Mouse (Mus musculus) embryonic facial prominence, embryonic 14.5 days (tissue): Measurements from ENCODE around the gene Ephx4. TPM values are rescaled to one million over a fixed set of nuclear protein-coding genes. Genes with fewer than 3 reads are reported as not detected.

ENCODE experiments used
- ATAC-seq: fragments of 200-750 bp; cut with Nextera tagmentation; 2 replicates; pipeline ENCODE4 v1.8.0; 2017; ENCODE audit warnings: low read depth, moderate number of reproducible peaks, moderate TSS enrichment
- DNase-seq: peaks from one replicate; pipeline ENCODE4 v3.0.0-alpha.2; 2015; ENCODE audit warnings: low spot score
- H3K27ac ChIP-seq: fragments of 300-500 bp; sonication (generic); replicated peaks from 2 replicates; pipeline ENCODE4 v1.5.1; 2014; ENCODE audit warnings: low read depth, mild to moderate bottlenecking, low read length, moderate library complexity
- H3K27me3 ChIP-seq: fragments of 300-500 bp; sonication (generic); replicated peaks from 2 replicates; pipeline ENCODE4 v1.6.1; 2014; ENCODE audit warnings: low read length; ENCODE audit not compliant: control insufficient read depth, insufficient read depth
- H3K36me3 ChIP-seq: fragments of 300-500 bp; sonication (generic); 2 replicates; pipeline ENCODE4 v1.6.1; 2014; ENCODE audit warnings: low read length, mixed read lengths; ENCODE audit not compliant: control insufficient read depth, insufficient read depth
- H3K4me1 ChIP-seq: fragments of 300-500 bp; sonication (generic); 2 replicates; pipeline ENCODE4 v1.6.1; 2014; ENCODE audit warnings: antibody characterized with exemption, low read length; ENCODE audit not compliant: control insufficient read depth, insufficient read depth
- H3K4me2 ChIP-seq: fragments of 300-500 bp; sonication (generic); 2 replicates; pipeline ENCODE4 v1.6.1; 2014; ENCODE audit warnings: low read depth, mild to moderate bottlenecking, low read length, moderate library complexity, mixed read lengths
- H3K4me3 ChIP-seq: fragments of 300-500 bp; sonication (generic); 2 replicates; pipeline ENCODE4 v1.5.1; 2014; ENCODE audit warnings: low read depth, mild to moderate bottlenecking, low read length
- H3K9ac ChIP-seq: fragments of 300-500 bp; sonication (generic); 2 replicates; pipeline ENCODE4 v1.6.1; 2014; ENCODE audit warnings: low read depth, mild to moderate bottlenecking, low read length, moderate library complexity, mixed read lengths
- H3K9me3 ChIP-seq: fragments of 300-500 bp; sonication (generic); 2 replicates; pipeline ENCODE4 v1.6.1; 2016; ENCODE audit warnings: low read length; ENCODE audit not compliant: control insufficient read depth
- WGBS: fragments of 180-500 bp; shearing (Covaris S2); extraction: QIAGEN DNeasy Blood & Tissue Kit; methylation state at CpG from one replicate; pipeline ENCODE4 v1.1.7; 2014; 5-methylcytosine and 5-hydroxymethylcytosine counted together
- polyA plus RNA-seq: library from polyadenylated mRNA; unstranded; fragments of >200 nt; fragmentation: Nextera tagmentation; extraction: Ambion mirVana; gene quantifications from 2 replicates; pipeline ENCODE4 v1.2.1, GENCODE M21; 2014

Ephx4 gene
- polyA plus RNA-seq, 1 experiment from 2014 or later = 3.2 TPM

- DNase-seq = peak; percentile 97
- Histone ChIP-seq H3K4me1 (peaks cover 8% of the 10 kb centered on the region; the same call in 1 of the 2 replicates), H3K9me3 (no peaks in the 10 kb centered on the region), H3K4me2 (peak within 1 kb of the TSS; percentile 66), H3K9ac (peak within 1 kb of the TSS; percentile 90), H3K4me3 (peak within 1 kb of the TSS; percentile 83), H3K27me3 (no peaks in the 10 kb centered on the region), H3K36me3 (no peaks in the 10 kb centered on the region), H3K27ac (peak within 1 kb of the TSS; percentile 88)
- ATAC-seq = peak; percentile 95
- under 1% methylated on average over 42 of the region's 51 CpGs for WGBS
Measured at GRCm38 (mm10) chr5:107437464-107438281, 35.1 kb downstream of the Ephx4 start, which contains the start of gene Btbd8. TSS of gene Btbd8 (plus strand) at chr5:107437997.

- Histone ChIP-seq H3K4me1 (peaks cover 8% of the 10 kb centered on the region; the same call in 1 of the 2 replicates), H3K27me3 (no peaks in the 10 kb centered on the region), H3K36me3 (no peaks in the 10 kb centered on the region), H3K4me2 (peak overlapping the region; percentile 66), H3K9me3 (no peaks in the 10 kb centered on the region), H3K4me3 (peak overlapping the region; percentile 83), H3K9ac (peak overlapping the region; percentile 90), H3K27ac (peak overlapping the region; percentile 88)
- ATAC-seq = no peak
- no peak for DNase-seq
- 15% methylated on average over 7 of the region's 7 CpGs for WGBS
Measured at GRCm38 (mm10) chr5:107438353-107438752, 35.8 kb downstream of the Ephx4 start.

GRCm38 (mm10) chr5:107441881-107442280, 39.3 kb downstream of the Ephx4 start:
- WGBS = 79% methylated on average over 5 of the region's 5 CpGs
- ATAC-seq = no peak
- peaks cover 8% of the 10 kb centered on the region; the same call in 1 of the 2 replicates for H3K4me1 ChIP-seq

GRCm38 (mm10) chr5:107444251-107444650, 41.7 kb downstream of the Ephx4 start:
- Histone ChIP-seq H3K27me3 (no peaks in the 10 kb centered on the region), H3K4me3 (no peak overlapping the region)
- WGBS = 89% methylated on average over 4 of the region's 4 CpGs

More at GRCm38 (mm10) chr5:107441881-107442280, 39.3 kb downstream of the Ephx4 start:
- Histone ChIP-seq H3K27ac (no peak overlapping the region), H3K9me3 (no peaks in the 10 kb centered on the region), H3K4me2 (no peak overlapping the region), H3K9ac (no peak overlapping the region), H3K4me3 (no peak overlapping the region), H3K36me3 (no peaks in the 10 kb centered on the region), H3K27me3 (no peaks in the 10 kb centered on the region)
- DNase-seq = no peak

GRCm38 (mm10) chr5:107447977-107448376, 45.4 kb downstream of the Ephx4 start:
- no peak overlapping the region for H3K4me2 ChIP-seq
- H3K9me3 ChIP-seq = no peaks in the 10 kb centered on the region
- no peaks in the 10 kb centered on the region for H3K4me1 ChIP-seq
- no peak for ATAC-seq
- H3K27ac ChIP-seq = no peak overlapping the region
- DNase-seq = no peak
- H3K4me3 ChIP-seq = no peak overlapping the region
- H3K36me3 ChIP-seq = 0 out of 2 replicates have a peak, but pooled peaks cover 6% of the 10 kb centered on the region
- 81% methylated on average over 4 of the region's 4 CpGs for whole genome bisulfite sequencing
- H3K9ac ChIP-seq = no peak overlapping the region
- H3K27me3 ChIP-seq = no peaks in the 10 kb centered on the region

More at GRCm38 (mm10) chr5:107444251-107444650, 41.7 kb downstream of the Ephx4 start:
- Histone ChIP-seq H3K4me2 (no peak overlapping the region), H3K4me1 (no peaks in the 10 kb centered on the region), H3K9ac (no peak overlapping the region), H3K9me3 (no peaks in the 10 kb centered on the region), H3K36me3 (no peaks in the 10 kb centered on the region), H3K27ac (no peak overlapping the region)
- DNase-seq (no peak), ATAC-seq (peak; percentile 67; the same call in 1 of the 2 replicates)

- Histone ChIP-seq H3K4me1 (no peaks in the 10 kb centered on the region), H3K27ac (no peak overlapping the region), H3K4me3 (no peak overlapping the region), H3K4me2 (no peak overlapping the region), H3K9me3 (no peaks in the 10 kb centered on the region), H3K36me3 (0 out of 2 replicates have a peak, but pooled peaks cover 6% of the 10 kb centered on the region), H3K9ac (no peak overlapping the region), H3K27me3 (no peaks in the 10 kb centered on the region)
- DNase-seq (no peak), ATAC-seq (no peak)
- 84% methylated on average over 4 of the region's 4 CpGs for WGBS
Measured at GRCm38 (mm10) chr5:107448784-107449183, 46.2 kb downstream of the Ephx4 start.

GRCm38 (mm10) chr5:107449620-107450019, 47.1 kb downstream of the Ephx4 start:
- Histone ChIP-seq H3K36me3 (0 out of 2 replicates have a peak, but pooled peaks cover 6% of the 10 kb centered on the region), H3K27me3 (no peaks in the 10 kb centered on the region), H3K4me3 (no peak overlapping the region), H3K9me3 (no peaks in the 10 kb centered on the region), H3K4me2 (no peak overlapping the region), H3K27ac (no peak overlapping the region), H3K9ac (no peak overlapping the region), H3K4me1 (no peaks in the 10 kb centered on the region)
- ATAC-seq = no peak
- 91% methylated on average over 5 of the region's 5 CpGs for WGBS
- no peak for DNase-seq

- H3K9ac ChIP-seq = no peak overlapping the region
- H3K4me3 ChIP-seq = no peak overlapping the region
- no peak overlapping the region for H3K4me2 ChIP-seq
- H3K27me3 ChIP-seq = no peaks in the 10 kb centered on the region
- WGBS = 91% methylated on average over 5 of the region's 5 CpGs
- 0 out of 2 replicates have a peak, but pooled peaks cover 6% of the 10 kb centered on the region for H3K36me3 ChIP-seq
- no peaks in the 10 kb centered on the region for H3K9me3 ChIP-seq
- H3K27ac ChIP-seq = no peak overlapping the region
- ATAC-seq (peak; percentile 67; the same call in 1 of the 2 replicates), DNase-seq (peak; percentile 33)
- H3K4me1 ChIP-seq = no peaks in the 10 kb centered on the region
Measured at GRCm38 (mm10) chr5:107450299-107450698, 47.8 kb downstream of the Ephx4 start.
